Mouse (Mus musculus) heart, adult 8-10 months (tissue): ENCODE results near the gene Rnls. TPM values are rescaled to one million over a fixed set of nuclear protein-coding genes. Genes with fewer than 3 reads are reported as not detected.

Source experiments
- DNase-seq: peaks from one replicate; pipeline ENCODE4 v3.0.0; 2022; ENCODE audit warnings: low spot score
- microRNA-seq: library from miRNA; unstranded; fragments of <30 nt; microRNA quantifications from one replicate; pipeline ENCODE4 v1.2.0, GENCODE M21; 2022
- total RNA-seq, 4 experiments: library from RNA; stranded (reverse); gene quantifications; 2 replicates each; pipeline ENCODE4 v1.2.4; 2022

Rnls gene
- total RNA-seq, 4 experiments from 2014 or later = 12.7 to 13.9 (median 13.4) TPM

DNA sequence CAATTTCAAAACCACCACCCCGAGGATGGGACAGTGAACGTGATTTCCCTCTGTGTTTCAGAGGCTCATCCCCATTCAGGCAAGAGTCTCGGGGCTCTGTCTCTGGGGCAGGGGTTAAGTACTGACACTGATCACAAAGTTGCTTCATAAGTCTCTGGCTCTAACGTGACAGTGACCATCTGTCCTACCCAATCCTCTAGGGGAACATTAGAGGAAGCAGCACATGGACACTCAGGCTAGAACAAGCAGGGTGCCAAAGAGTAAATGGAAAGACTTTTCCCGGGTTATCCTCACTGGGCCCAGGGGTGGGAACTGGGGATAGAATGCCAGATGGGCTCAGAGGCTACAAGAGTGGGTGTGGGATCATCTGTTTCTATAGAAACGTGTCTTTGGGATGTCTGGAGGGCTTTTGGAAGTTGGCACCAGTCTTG lies 282.1 kb downstream of the Rnls start:
- peak; percentile 73 for DNase-seq

DNA sequence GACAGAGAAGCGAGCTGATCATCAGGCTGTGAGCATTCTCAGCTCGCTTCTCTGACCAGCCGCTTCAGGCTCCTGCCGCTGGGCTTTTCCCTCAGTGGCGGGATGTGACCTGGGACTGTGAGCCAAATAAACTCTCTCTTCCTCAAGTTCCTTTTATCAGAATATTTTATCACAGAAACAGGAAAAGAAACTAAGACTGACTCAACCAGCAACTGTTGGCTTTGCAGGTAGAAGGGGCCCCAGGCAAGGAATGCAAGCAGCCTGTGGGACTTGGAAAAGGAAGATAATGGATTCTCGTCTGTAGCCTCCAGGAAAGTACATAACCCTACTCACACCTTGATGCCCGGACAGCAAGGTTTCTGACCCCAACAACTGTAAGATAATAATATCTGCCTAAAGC lies 283.0 kb downstream of the Rnls start:
- DNase-seq = no peak

DNA sequence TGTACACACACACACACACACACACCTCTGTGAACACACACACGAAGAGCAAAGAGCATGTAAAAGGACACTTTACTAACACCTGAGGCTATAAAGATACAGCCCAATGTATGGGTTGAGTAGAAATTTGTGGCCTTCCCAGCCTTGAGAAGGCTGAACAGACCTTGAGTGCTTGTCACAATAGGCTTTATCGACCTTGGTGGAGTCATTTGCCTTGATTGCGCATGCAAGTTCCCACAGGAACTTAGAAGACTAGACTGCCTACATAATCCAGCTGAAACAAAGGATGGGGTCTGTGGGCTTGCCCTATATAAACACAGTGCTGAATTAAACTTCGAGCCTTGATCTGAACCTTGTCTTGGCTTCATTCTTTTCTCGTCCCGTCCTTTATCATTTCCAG lies 288.2 kb downstream of the Rnls start:
- DNase-seq = no peak

DNA sequence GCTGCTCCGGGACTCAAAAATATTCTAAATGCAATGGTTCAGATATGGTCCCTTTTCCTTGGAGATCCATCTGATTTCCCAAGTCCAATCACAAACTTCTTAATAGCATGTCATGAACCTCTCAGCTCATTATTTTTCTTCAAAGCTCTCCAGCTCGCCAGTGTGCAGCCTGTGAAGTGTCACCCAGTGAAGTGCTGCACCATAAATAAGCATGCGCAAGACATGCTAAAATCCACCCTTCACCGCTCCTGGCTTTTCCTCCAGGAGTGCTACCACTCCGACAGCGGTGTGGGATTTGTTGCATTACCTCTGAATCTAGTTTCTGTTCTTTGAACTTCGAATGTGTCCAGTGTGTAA lies 289.3 kb downstream of the Rnls start:
- DNase-seq = no peak

DNA sequence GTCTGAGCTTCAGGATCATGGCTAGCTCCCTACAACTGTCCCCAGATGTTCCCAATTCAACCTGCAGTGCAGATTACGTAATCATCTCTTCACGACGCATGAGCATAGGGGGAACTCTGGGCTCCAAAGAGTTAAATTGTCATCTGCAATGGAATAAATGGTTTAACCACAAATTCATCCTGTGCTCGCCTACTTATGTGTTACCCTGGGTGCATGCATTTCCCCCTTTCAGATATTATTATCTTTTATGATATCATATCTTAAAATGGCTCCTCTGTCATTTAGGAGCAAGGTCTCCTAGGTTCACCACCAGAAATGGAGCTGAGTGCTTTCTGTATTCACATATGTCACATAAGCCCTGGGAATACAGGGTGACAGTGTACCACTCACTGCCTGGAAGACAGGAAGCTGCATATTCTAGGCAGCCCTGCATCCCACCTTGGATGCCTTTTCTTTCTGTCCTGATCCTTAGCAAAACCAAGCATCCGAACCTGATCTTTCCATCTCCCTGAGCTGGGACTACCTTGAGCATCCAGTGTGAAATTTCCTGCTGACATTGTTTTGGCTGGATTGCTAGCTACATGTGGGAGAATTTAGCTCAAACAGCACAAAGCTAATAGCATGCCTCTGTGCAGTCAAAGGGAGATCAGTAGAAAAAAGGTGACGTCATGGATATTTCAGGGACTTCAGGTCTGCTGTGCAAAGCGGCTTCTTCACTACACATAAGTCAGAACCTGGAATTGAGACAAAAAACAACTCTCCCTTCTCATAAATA lies 289.9 kb downstream of the Rnls start:
- DNase-seq = no peak

DNA sequence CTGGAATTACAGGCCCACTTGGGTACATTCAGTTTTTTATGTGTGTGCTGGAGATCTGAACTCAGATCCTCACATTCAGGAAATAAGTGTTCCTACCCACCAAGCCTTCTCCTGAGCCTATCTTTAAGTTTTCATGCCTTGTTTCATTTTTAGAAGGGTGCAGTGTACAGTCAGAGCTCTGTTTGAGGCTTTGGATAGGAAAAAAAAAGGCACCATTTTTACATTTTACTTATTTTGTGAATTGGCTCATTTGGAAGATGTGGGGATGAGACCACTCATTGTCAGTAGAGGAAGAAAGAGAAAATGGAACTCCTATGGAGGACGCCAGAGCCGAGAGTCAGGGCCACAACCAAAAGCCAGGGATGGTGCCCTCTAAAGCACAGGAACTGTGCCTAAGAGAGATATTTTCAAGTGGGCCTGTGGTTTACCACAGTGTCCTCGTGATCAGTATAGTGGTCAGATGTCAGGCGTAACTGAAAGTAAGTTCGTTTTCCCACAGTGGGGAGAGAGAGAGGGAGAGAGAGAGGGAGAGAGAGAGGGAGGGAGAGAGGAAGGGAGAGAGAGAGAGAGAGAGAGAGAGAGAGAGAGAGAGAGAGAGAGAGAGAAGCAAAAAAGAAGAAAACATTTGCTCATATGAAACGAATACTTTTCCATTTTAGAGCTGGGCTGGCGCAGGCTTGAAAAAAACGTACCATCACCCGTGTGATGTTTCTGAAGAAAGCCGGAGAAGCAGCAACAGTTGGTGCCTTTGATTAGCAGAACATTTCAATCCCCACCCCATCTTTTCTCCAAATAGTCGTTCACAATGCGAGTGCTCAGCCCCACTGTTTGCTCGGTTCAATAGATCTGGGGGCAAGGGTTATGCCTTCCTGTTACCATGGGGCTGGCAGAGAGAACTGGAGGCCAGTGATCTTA lies 290.7 kb downstream of the Rnls start:
- DNase-seq = no peak

DNA sequence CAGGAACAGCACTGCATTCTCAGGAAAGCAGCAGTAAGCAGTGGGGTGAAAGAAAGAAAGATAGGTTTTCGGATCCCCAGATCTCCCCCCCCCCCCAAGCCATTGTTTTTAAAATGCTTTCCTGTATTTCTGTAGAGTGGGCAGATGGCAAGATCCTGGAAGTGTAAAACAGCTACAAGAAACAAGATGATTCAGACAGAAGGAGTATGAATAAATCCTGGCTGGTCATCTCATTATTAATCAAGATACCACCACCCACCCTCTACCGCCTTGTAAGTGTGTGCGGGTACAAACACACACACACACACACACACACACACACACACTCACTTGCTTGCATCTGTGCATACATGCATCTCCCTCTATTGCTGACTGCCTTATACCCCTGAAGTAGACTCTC lies 291.5 kb downstream of the Rnls start:
- no peak for DNase-seq

DNA sequence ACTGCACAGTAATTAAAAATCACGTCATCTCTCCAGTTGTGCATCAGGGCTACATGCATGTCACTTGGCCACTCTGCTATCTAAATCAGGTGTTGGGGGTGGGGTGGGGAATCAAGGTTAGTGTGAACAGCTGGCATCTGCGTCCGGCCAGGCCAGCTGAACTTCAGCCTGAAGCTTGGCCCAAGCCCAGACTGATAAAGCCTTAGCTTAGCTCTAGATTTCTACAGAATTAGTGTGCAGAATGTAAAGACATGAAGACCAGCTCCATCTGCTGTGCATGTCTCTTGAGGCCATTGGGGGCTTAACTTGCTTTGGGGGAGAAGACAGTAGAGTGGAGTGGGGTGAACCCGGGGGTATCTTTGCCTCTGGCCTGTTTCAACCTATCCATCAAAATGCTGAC lies 292.1 kb downstream of the Rnls start:
- no peak for DNase-seq

DNA sequence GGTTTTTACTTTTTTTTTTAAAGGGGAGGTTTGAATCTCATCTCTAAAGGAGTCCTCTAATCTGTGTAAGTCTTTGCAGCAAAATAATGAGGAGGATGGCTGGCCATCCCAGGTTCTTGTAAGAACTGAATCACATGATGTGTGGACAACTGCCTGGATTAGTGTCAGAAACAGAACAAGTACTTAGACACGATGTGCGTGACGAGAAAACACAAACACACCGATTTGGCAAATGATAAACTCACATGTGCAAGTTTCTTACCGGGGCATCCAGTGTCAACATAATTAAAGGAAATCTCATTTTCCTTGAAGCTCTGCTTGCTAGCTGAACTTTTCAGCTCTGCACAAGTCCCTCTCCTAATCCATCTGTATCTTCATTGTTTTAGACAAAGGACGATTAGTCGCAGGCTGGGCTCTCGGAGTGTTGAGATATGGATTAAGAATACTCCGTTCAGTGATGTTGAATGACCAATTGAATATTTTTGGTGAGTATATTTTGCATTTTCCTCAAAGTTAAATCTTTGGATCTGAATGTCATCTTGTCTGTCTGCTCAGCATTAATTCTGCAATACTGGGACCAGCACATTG lies 292.8 kb downstream of the Rnls start:
- no peak for DNase-seq

DNA sequence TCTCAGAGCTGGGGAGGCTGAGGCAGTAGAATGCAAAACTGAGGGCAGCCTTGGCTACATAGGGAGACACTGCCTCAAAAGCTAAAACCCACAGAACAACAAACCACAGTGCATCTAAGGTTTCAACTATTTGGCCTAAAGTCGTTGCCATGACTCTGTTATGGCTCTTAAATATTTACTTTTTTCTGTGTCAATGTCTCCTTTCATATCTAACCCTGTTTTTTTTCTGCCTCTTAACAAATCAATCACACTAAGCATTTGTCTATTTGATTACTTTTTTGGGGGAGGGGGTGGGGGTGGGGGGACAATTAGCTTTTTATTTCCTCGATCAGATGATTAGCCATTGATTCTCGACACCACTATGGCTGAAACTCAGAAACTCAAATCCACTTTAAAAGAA lies 294.4 kb downstream of the Rnls start:
- no peak for DNase-seq

DNA sequence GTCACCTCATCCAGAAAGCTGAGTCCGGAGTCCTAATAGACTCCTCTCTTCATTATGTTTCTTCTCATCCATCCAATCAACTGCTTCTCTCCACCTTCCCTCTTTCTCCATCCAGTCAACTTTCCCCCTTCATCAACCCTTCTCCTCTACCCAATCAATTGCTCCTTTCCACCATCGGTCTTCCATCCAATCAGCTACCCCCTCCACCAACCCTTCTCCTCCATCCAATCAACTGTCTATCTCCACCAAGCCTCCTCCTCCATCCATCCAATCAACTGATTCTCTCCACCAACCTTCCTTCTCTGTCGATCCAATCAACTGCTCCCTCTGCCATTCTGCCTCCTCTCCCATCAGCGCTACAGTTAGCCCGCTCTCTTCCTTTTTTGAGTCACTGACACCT lies 295.5 kb downstream of the Rnls start:
- DNase-seq = no peak

DNA sequence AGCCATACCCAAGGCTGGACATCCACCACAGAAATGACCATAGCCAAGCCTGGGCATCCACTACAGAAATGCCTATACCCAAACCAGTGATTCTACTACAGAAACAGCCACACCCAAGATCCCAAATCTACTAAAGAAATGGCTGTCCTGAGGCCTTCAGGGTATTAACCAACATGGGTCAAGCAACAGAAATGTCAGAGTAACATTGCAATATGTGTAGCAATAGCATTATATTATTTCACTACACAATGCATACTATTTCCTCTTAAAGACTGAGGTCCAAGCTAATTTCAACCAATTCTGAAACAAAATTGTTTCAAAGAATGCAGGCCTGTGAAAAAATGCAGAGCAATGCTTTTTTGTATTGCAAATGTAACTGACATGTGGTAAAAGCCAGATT lies 299.5 kb downstream of the Rnls start:
- DNase-seq = no peak

DNA sequence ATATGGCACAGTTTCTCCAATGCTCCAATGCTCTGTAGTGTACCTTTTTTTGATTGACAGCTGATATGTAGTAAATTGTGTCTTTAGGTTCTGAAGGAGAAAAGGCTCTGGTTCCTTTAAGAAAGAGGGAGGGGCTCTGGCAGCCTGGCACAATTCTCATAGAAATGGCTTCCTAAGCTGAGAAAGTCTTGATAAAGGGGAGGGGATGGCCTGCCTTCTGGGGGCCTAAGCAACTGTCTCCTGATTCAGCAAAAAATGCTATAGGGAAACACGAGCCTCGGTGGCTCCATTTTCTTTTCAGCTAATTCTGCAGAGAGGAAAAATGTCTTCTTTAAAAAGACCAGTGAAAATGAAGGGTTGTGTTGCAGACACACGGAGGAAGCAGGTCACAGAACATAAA lies 300.8 kb downstream of the Rnls start:
- DNase-seq = no peak

DNA sequence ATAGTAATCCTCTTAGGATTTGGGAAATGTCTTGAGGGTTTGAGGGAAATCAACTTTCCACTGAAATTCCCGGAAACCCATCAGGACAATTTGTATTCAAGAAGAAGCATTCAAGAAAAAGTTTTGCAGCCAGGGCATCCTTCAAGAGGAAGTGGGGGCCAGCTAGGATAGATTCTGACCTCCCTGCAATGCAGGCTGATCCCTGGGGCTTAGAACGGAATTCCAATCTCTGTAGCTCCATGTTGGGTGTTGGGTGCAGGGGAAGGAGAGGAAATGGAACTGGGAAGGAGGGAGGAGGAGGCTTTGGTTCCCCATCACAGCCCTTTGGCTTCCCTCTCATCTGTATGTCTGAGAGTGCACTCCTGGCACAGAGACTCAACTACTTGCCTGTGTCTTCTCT lies 303.2 kb downstream of the Rnls start:
- DNase-seq = no peak

DNA sequence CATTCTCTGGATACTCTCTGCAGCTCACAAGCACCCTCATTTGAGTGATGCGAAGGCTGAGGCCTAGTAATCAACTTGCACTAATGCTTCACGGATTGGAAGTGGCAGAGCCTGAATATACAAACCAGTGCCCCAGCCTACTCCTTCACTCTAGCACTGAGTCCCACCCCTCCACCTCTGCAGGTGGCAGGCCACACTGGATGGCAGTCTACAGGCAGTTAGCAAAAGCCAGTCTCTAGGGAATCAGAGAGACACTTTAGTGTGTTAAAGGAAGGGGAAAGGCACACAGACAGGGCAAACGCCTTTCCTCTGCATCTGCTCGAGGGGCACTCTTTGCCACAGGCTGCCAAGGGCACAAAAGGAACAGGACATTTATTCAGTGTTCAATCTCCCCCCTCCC lies 304.1 kb downstream of the Rnls start:
- DNase-seq = no peak

Small RNAs within 50 kb of the gene (microRNA-seq; reads per million reads assigned to microRNA genes)
- not detected for gene Mir3970

Other genes with a start within 250 kb of the Rnls start
- gene Lipo4, start 125.5 kb upstream of the Rnls start, total RNA-seq = under 1 TPM in 3 of 4 experiments, not detected in 1; 0.35 to 0.52 (median 0.37) TPM
- not detected for gene Gm8978, start 233.0 kb upstream of the Rnls start, total RNA-seq